Mouse (Mus musculus): ENCODE results near the gene Tcp1.
"Not testable (repeated sequence)": the region's sequence is repeated elsewhere in the genome, so short reads cannot be mapped to it uniquely, and the experiment has no call there.

The Tcp1 gene

GRCm38 (mm10) chr17:12887021-12887775, 28.3 kb upstream of the Tcp1 start:
- no peak overlapping the region for H3K4me3 ChIP-seq (replicated peaks; ENCODE audit: low read length)
- no peaks in the 10 kb centered on the region for H3K27me3 ChIP-seq (ENCODE audit: insufficient read depth, low read length)
- H3K4me1 ChIP-seq (replicated peaks; ENCODE audit: low read depth, low read length) = peaks cover 68% of the 10 kb centered on the region
- no peaks in the 10 kb centered on the region for H3K9me3 ChIP-seq (ENCODE audit: low read length)
- peaks cover 50% of the 10 kb centered on the region for H3K36me3 ChIP-seq (ENCODE audit: insufficient read depth, low read length)
- TF ChIP-seq CTCF (conservative IDR thresholded peaks at IDR 0.05; ENCODE audit: low read length) (no peak), POU5F1 (IDR thresholded peaks at IDR 0.05; ENCODE audit: borderline replicate concordance, low read length) (no peak), NANOG (IDR thresholded peaks at IDR 0.05; ENCODE audit: borderline replicate concordance, low read length) (no peak)

DNA sequence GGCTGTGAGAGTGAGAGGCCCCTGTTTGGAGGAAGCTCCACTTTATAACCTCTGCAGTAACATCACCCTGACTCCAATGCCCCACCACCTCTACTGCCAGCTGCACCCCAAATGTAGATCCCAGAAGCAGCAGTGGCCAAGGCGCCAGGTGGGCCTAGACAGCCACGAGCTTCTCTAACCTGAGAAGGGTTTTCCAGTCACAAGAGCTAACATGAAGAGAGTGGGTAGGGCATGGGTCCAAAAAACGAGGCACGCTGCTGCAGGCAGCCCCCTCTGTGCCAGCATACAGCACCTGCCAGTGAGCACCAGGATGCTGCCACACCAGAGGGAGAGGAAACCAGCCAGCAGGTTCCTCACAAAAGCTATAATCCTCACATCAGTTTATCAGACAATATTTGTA, 24.4 kb upstream of the Tcp1 start:
- Histone ChIP-seq H3K27me3 (ENCODE audit: insufficient read depth, low read length) (no peaks in the 10 kb centered on the region), H3K36me3 (ENCODE audit: insufficient read depth, low read length) (peaks cover 88% of the 10 kb centered on the region), H3K4me3 (replicated peaks; ENCODE audit: low read length) (no peak overlapping the region), H3K9me3 (ENCODE audit: low read length) (no peaks in the 10 kb centered on the region), H3K4me1 (replicated peaks; ENCODE audit: low read depth, low read length) (peaks cover 49% of the 10 kb centered on the region)
- TF ChIP-seq POU5F1 (IDR thresholded peaks at IDR 0.05; ENCODE audit: borderline replicate concordance, low read length) = no peak
- TF ChIP-seq NANOG (IDR thresholded peaks at IDR 0.05; ENCODE audit: borderline replicate concordance, low read length) = no peak
- no peak for TF ChIP-seq CTCF (conservative IDR thresholded peaks at IDR 0.05; ENCODE audit: low read length)

DNA sequence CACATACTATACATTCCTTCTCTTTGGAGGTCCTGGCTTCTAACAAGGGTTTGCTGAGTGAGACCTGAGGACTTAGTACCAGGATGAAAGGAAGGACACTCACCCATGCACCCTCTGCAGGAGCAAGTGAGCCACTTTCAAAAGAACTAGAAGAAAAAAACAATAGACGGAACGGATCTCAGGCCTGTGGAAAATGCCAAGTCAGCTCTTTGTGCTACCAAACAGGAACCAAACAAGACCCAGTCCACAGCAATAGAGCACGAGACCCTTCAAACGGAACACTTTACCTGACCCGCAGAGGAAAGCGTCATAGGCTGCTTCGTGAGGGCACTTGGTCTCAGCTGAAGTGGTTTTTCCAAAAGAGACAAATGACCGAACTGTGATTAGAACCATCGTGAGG, 23.5 kb upstream of the Tcp1 start:
- TF ChIP-seq NANOG (IDR thresholded peaks at IDR 0.05; ENCODE audit: borderline replicate concordance, low read length) (no peak), POU5F1 (IDR thresholded peaks at IDR 0.05; ENCODE audit: borderline replicate concordance, low read length) (no peak), CTCF (conservative IDR thresholded peaks at IDR 0.05; ENCODE audit: low read length) (no peak)
- H3K4me3 ChIP-seq (replicated peaks; ENCODE audit: low read length) = no peak overlapping the region
- H3K4me1 ChIP-seq (replicated peaks; ENCODE audit: low read depth, low read length) = peaks cover 41% of the 10 kb centered on the region
- no peaks in the 10 kb centered on the region for H3K9me3 ChIP-seq (ENCODE audit: low read length)
- H3K27me3 ChIP-seq (ENCODE audit: insufficient read depth, low read length) = no peaks in the 10 kb centered on the region
- H3K36me3 ChIP-seq (ENCODE audit: insufficient read depth, low read length) = peaks cover 98% of the 10 kb centered on the region

GRCm38 (mm10) chr17:12897674-12898073, 17.8 kb upstream of the Tcp1 start:
- no peaks in the 10 kb centered on the region for H3K9me3 ChIP-seq (ENCODE audit: low read length)
- no peak overlapping the region for H3K4me3 ChIP-seq (replicated peaks; ENCODE audit: low read length)
- no peaks in the 10 kb centered on the region for H3K27me3 ChIP-seq (ENCODE audit: insufficient read depth, low read length)
- peaks cover 34% of the 10 kb centered on the region for H3K4me1 ChIP-seq (replicated peaks; ENCODE audit: low read depth, low read length)
- no peak for TF ChIP-seq CTCF (conservative IDR thresholded peaks at IDR 0.05; ENCODE audit: low read length)
- no peak for TF ChIP-seq POU5F1 (IDR thresholded peaks at IDR 0.05; ENCODE audit: borderline replicate concordance, low read length)
- TF ChIP-seq NANOG (IDR thresholded peaks at IDR 0.05; ENCODE audit: borderline replicate concordance, low read length) = no peak
- peaks cover 93% of the 10 kb centered on the region for H3K36me3 ChIP-seq (ENCODE audit: insufficient read depth, low read length)

DNA sequence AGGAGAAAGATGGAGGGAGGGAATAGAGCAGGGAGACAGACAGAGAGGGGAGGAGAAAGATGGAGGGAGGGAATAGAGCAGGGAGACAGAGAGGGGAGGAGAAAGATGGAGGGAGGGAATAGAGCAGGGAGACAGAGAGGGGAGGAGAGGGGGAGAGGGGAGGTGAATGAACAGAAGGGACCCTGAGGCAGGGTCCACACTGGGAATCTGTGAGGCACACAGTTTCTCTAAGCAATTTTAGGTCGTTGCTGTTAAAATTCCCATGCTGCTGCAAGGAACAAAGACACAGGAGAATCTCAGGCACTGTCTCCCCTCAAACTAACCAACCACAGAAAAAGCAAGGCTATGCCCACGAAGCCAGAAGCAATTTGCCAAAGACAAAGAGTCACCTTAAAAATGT, 16.9 kb upstream of the Tcp1 start:
- H3K4me3 ChIP-seq (replicated peaks; ENCODE audit: low read length); H3K27me3 ChIP-seq (ENCODE audit: insufficient read depth, low read length); H3K9me3 ChIP-seq (ENCODE audit: low read length): not testable (repeated sequence)
- Histone ChIP-seq H3K36me3 (ENCODE audit: insufficient read depth, low read length) (peaks cover 93% of the 10 kb centered on the region), H3K4me1 (replicated peaks; ENCODE audit: low read depth, low read length) (peaks cover 34% of the 10 kb centered on the region)

GRCm38 (mm10) chr17:12902291-12902690, 13.2 kb upstream of the Tcp1 start:
- H3K36me3 ChIP-seq (ENCODE audit: insufficient read depth, low read length) = peaks cover 84% of the 10 kb centered on the region
- no peaks in the 10 kb centered on the region for H3K27me3 ChIP-seq (ENCODE audit: insufficient read depth, low read length)
- H3K9me3 ChIP-seq (ENCODE audit: low read length) = no peaks in the 10 kb centered on the region
- peaks cover 33% of the 10 kb centered on the region for H3K4me1 ChIP-seq (replicated peaks; ENCODE audit: low read depth, low read length)
- TF ChIP-seq NANOG (IDR thresholded peaks at IDR 0.05; ENCODE audit: borderline replicate concordance, low read length) (no peak), POU5F1 (IDR thresholded peaks at IDR 0.05; ENCODE audit: borderline replicate concordance, low read length) (no peak), CTCF (conservative IDR thresholded peaks at IDR 0.05; ENCODE audit: low read length) (no peak)
- H3K4me3 ChIP-seq (replicated peaks; ENCODE audit: low read length) = no peak overlapping the region

DNA sequence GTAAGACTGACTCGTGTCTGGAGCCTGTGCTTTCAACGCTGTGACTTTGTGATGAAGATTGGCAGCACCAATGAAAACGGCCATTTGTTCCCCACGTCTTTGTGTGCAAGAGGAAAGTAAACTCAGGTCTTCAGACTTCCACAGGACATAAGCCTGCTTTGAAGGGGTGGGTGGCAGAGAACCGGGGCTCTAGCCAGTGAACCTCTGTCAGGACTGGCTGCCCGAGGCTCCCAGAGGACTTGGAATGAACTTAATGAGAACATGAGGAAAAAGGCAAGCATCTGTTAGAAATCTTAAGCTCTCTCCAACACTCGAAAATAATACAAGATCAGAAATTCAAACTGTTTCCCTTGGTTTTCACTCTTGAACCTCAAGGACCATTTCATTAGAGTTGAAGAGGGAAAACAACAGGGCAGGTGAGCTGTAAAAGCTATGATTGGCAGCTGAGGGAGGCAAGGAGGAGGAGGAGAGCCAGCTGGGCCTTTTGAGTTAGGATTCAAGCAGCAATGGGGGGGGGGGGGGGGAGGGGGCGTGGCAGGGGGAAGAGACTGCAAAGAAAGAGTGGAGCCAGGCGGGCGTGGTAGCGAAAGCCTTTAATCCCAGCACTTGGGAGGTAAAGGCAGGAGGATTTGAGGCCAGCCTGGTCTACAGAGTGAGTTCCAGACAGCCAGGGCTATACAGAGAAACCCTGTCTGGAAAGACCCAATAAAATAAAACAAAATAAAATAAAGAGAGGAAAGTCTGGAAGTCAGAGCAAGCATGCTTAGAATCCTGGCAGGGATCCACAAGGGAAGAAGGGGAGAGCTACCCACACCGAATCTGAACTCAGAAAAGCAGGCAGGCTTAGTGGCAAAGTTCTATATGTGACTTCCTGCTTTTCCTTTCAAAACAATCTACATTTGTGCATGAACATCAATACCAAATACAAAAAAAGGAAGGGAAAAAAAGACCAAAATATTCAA, 11.8 kb upstream of the Tcp1 start:
- H3K36me3 ChIP-seq (ENCODE audit: insufficient read depth, low read length) = peaks cover 83% of the 10 kb centered on the region
- H3K4me3 ChIP-seq (replicated peaks; ENCODE audit: low read length) = no peak overlapping the region
- TF ChIP-seq CTCF (conservative IDR thresholded peaks at IDR 0.05; ENCODE audit: low read length) (no peak), POU5F1 (IDR thresholded peaks at IDR 0.05; ENCODE audit: borderline replicate concordance, low read length) (no peak), NANOG (IDR thresholded peaks at IDR 0.05; ENCODE audit: borderline replicate concordance, low read length) (no peak)
- no peaks in the 10 kb centered on the region for H3K9me3 ChIP-seq (ENCODE audit: low read length)
- H3K27me3 ChIP-seq (ENCODE audit: insufficient read depth, low read length) = no peaks in the 10 kb centered on the region
- H3K4me1 ChIP-seq (replicated peaks; ENCODE audit: low read depth, low read length) = peaks cover 31% of the 10 kb centered on the region

DNA sequence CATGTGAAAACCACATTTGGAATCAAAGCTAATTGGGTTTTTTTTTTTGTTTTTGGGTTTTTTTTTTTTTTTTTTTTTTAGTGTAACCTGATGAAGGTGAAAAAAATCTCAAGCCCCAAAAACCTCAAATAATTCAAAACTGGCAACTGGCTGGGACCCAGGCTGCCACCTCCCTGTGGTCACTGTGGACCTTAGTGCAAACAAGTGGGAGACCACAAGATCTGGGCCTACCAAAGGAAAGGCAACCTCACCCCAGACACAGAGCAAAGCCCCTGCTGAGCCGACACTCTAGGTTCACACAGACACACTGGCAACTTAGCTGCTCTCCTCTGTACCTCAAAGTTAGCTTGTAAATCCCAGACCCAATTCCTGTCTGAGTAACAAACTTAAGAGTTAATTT, 11.2 kb upstream of the Tcp1 start:
- Histone ChIP-seq H3K4me3 (replicated peaks; ENCODE audit: low read length) (no peak overlapping the region), H3K9me3 (ENCODE audit: low read length) (no peaks in the 10 kb centered on the region)
- TF ChIP-seq POU5F1 (IDR thresholded peaks at IDR 0.05; ENCODE audit: borderline replicate concordance, low read length) (no peak), CTCF (conservative IDR thresholded peaks at IDR 0.05; ENCODE audit: low read length) (no peak), NANOG (IDR thresholded peaks at IDR 0.05; ENCODE audit: borderline replicate concordance, low read length) (no peak)

More for the DNA sequence above, 11.2 kb upstream of the Tcp1 start:
- peaks cover 77% of the 10 kb centered on the region for H3K36me3 ChIP-seq (ENCODE audit: insufficient read depth, low read length)
- peaks cover 31% of the 10 kb centered on the region for H3K4me1 ChIP-seq (replicated peaks; ENCODE audit: low read depth, low read length)
- H3K27me3 ChIP-seq (ENCODE audit: insufficient read depth, low read length) = no peaks in the 10 kb centered on the region

Data from E14TG2a.4 (cell line).